Mouse (Mus musculus) intestine, postnatal 0 days (tissue): ENCODE results near the gene Snrpc. TPM values are rescaled to one million over a fixed set of nuclear protein-coding genes. Genes with fewer than 3 reads are reported as not detected.
A peak's percentile ranks its signal among the peaks of the same experiment; 100 is the strongest.

Experiments
- ATAC-seq: fragments of 200-750 bp; cut with Nextera tagmentation; 2 replicates; pipeline ENCODE4 v1.8.0; 2017; ENCODE audit warnings: mild to moderate bottlenecking, moderate TSS enrichment, moderate library complexity
- H3K27ac ChIP-seq: fragments of 300-500 bp; sonication (generic); 2 replicates; pipeline ENCODE4 v1.5.1; 2014; ENCODE audit warnings: mild to moderate bottlenecking, low read depth, low read length, moderate library complexity
- H3K27me3 ChIP-seq: fragments of 300-500 bp; sonication (generic); replicated peaks from 2 replicates; pipeline ENCODE4 v1.6.1; 2014; ENCODE audit warnings: low read length, mixed read lengths; ENCODE audit not compliant: control insufficient read depth, insufficient read depth
- H3K36me3 ChIP-seq: fragments of 300-500 bp; sonication (generic); 2 replicates; pipeline ENCODE4 v1.6.1; 2014; ENCODE audit warnings: mild to moderate bottlenecking, moderate library complexity; ENCODE audit not compliant: control insufficient read depth, insufficient read depth
- H3K4me1 ChIP-seq: fragments of 300-500 bp; sonication (generic); replicated peaks from 2 replicates; pipeline ENCODE4 v1.6.1; 2014; ENCODE audit warnings: antibody characterized with exemption, low read length, mixed read lengths; ENCODE audit not compliant: control insufficient read depth, insufficient read depth
- H3K4me2 ChIP-seq: fragments of 300-500 bp; sonication (generic); replicated peaks from 2 replicates; pipeline ENCODE4 v1.6.1; 2014; ENCODE audit warnings: low read depth, mild to moderate bottlenecking, moderate library complexity
- H3K4me3 ChIP-seq: fragments of 300-500 bp; sonication (generic); 2 replicates; pipeline ENCODE4 v1.5.1; 2014; ENCODE audit warnings: low read depth, low read length
- H3K9ac ChIP-seq: fragments of 300-500 bp; sonication (generic); 2 replicates; pipeline ENCODE4 v1.6.1; 2014; ENCODE audit warnings: mild to moderate bottlenecking, low read depth, low read length
- H3K9me3 ChIP-seq: fragments of 300-500 bp; sonication (generic); 2 replicates; pipeline ENCODE4 v1.6.1; 2016; ENCODE audit warnings: mixed run types; ENCODE audit not compliant: control insufficient read depth
- CTCF ChIP-seq: sonication (generic); IDR thresholded peaks from 2 replicates; pipeline ENCODE4 v1.5.1; 2016; ENCODE audit warnings: low read depth, mild to moderate bottlenecking, control low read depth, antibody characterized with exemption, moderate library complexity
- WGBS: fragments of 180-500 bp; shearing (Covaris S2); extraction: QIAGEN DNeasy Blood & Tissue Kit; methylation state at CpG from one replicate; pipeline ENCODE4 v1.1.7; 2014; 5-methylcytosine and 5-hydroxymethylcytosine counted together
- polyA plus RNA-seq: library from polyadenylated mRNA; unstranded; fragments of >200 nt; fragmentation: Nextera tagmentation; extraction: Ambion mirVana; gene quantifications from 2 replicates; pipeline ENCODE4 v1.2.1, GENCODE M21; 2015

Snrpc gene
- polyA plus RNA-seq, 1 experiment from 2014 or later: 156 TPM

GRCm38 (mm10) chr17:27886499-27887210 is 48.7 kb downstream of the Snrpc start:
- Histone ChIP-seq H3K36me3 (peaks cover 65% of the 10 kb centered on the region), H3K9me3 (no peaks in the 10 kb centered on the region), H3K4me3 (no peak overlapping the region), H3K4me2 (no peak overlapping the region), H3K27ac (no peak overlapping the region), H3K4me1 (no peaks in the 10 kb centered on the region), H3K9ac (no peak overlapping the region), H3K27me3 (no peaks in the 10 kb centered on the region)
- 81% methylated on average over 19 of the region's 19 CpGs for WGBS
- peak; percentile 46 for TF ChIP-seq CTCF
- no peak for ATAC-seq

Other genes with a start within 250 kb of the Snrpc start
- gene Nudt3, start 214.7 kb upstream of the Snrpc start, polyA plus RNA-seq: 43.3 and 43.4 TPM in 2 replicates
- gene RPS10-NUDT3, start 202.9 kb upstream of the Snrpc start, polyA plus RNA-seq: not detected in 2 replicates
- 591 and 603 TPM in 2 replicates for gene Rps10, start 201.5 kb upstream of the Snrpc start, polyA plus RNA-seq
- 1.2 and 1.4 TPM in 2 replicates for gene Pacsin1, start 182.6 kb upstream of the Snrpc start, polyA plus RNA-seq
- 8.9 and 9.9 TPM in 2 replicates for gene Spdef, start 109.2 kb upstream of the Snrpc start, polyA plus RNA-seq
- 27.4 and 29.5 TPM in 2 replicates for gene D17Wsu92e, start 17.5 kb upstream of the Snrpc start, polyA plus RNA-seq
- gene Uhrf1bp1, start 18.3 kb downstream of the Snrpc start, polyA plus RNA-seq: 1.4 and 1.6 TPM in 2 replicates
- 9.8 and 10.0 TPM in 2 replicates for gene Anks1, start 71.2 kb downstream of the Snrpc start, polyA plus RNA-seq
- 26.1 and 28.6 TPM in 2 replicates for gene Taf11, start 71.7 kb downstream of the Snrpc start, polyA plus RNA-seq
- gene Tcp11, start 242.5 kb downstream of the Snrpc start, polyA plus RNA-seq: 1.6 and 1.7 TPM in 2 replicates